Mouse (Mus musculus): Measurements from ENCODE around the gene Mis18bp1. TPM values are rescaled to one million over a fixed set of nuclear protein-coding genes. Genes with fewer than 3 reads are reported as not detected.
"Not testable (repeated sequence)": the region's sequence is repeated elsewhere in the genome, so short reads cannot be mapped to it uniquely, and the experiment has no call there.

Gene Mis18bp1
- polyA plus RNA-seq, 1 experiment from 2014 or later: 11.3 TPM

- peak; percentile 55 for TF ChIP-seq CTCF (IDR thresholded peaks at IDR 0.05; ENCODE audit: low read depth)
- 44% methylated on average over 3 of the region's 3 CpGs for WGBS
- ATAC-seq: no peak
- Histone ChIP-seq H3K27me3 (replicated peaks; ENCODE audit: control insufficient read depth, insufficient read depth, low read length) (no peaks in the 10 kb centered on the region), H3K4me1 (replicated peaks; ENCODE audit: control insufficient read depth, insufficient read depth, low read length) (no peaks in the 10 kb centered on the region), H3K4me3 (ENCODE audit: low read depth, low read length) (no peak overlapping the region), H3K9me3 (ENCODE audit: control insufficient read depth) (no peaks in the 10 kb centered on the region), H3K36me3 (ENCODE audit: control insufficient read depth, insufficient read depth) (no peaks in the 10 kb centered on the region), H3K4me2 (replicated peaks; ENCODE audit: low read depth) (no peak overlapping the region), H3K9ac (ENCODE audit: low read depth, low read length) (no peak overlapping the region), H3K27ac (ENCODE audit: low read depth, low read length) (no peak overlapping the region)
Measured at GRCm38 (mm10) chr12:65187365-65187764, 15.0 kb upstream of the Mis18bp1 start.

GRCm38 (mm10) chr12:65173736-65174135 is 1.3 kb upstream of the Mis18bp1 start:
- no peak overlapping the region for H3K4me2 ChIP-seq (replicated peaks; ENCODE audit: low read depth)
- WGBS: 83% methylated on average over 5 of the region's 5 CpGs
- H3K4me1 ChIP-seq (replicated peaks; ENCODE audit: control insufficient read depth, insufficient read depth, low read length): no peaks in the 10 kb centered on the region
- ATAC-seq: no peak
- no peaks in the 10 kb centered on the region for H3K36me3 ChIP-seq (ENCODE audit: control insufficient read depth, insufficient read depth)
- H3K9ac ChIP-seq (ENCODE audit: low read depth, low read length): no peak overlapping the region
- H3K9me3 ChIP-seq (ENCODE audit: control insufficient read depth): no peaks in the 10 kb centered on the region
- TF ChIP-seq CTCF (IDR thresholded peaks at IDR 0.05; ENCODE audit: low read depth): no peak
- no peak overlapping the region for H3K4me3 ChIP-seq (ENCODE audit: low read depth, low read length)
- H3K27me3 ChIP-seq (replicated peaks; ENCODE audit: control insufficient read depth, insufficient read depth, low read length): no peaks in the 10 kb centered on the region
- no peak overlapping the region for H3K27ac ChIP-seq (ENCODE audit: low read depth, low read length)

GRCm38 (mm10) chr12:65172959-65173358 is 555 bp upstream of the Mis18bp1 start:
- not testable (repeated sequence) for H3K27me3 ChIP-seq (replicated peaks; ENCODE audit: control insufficient read depth, insufficient read depth, low read length); H3K4me1 ChIP-seq (replicated peaks; ENCODE audit: control insufficient read depth, insufficient read depth, low read length); H3K9me3 ChIP-seq (ENCODE audit: control insufficient read depth); H3K36me3 ChIP-seq (ENCODE audit: control insufficient read depth, insufficient read depth)
- peak; percentile 70 for TF ChIP-seq CTCF (IDR thresholded peaks at IDR 0.05; ENCODE audit: low read depth)
- Histone ChIP-seq H3K9ac (ENCODE audit: low read depth, low read length) (peak overlapping the region; percentile 66), H3K4me3 (ENCODE audit: low read depth, low read length) (peak overlapping the region; percentile 75), H3K27ac (ENCODE audit: low read depth, low read length) (peak overlapping the region; percentile 91), H3K4me2 (replicated peaks; ENCODE audit: low read depth) (peak overlapping the region; percentile 69)
- ATAC-seq: peak; percentile 56
- 21% methylated on average over 8 of the region's 8 CpGs for WGBS

- not testable (repeated sequence) for H3K4me1 ChIP-seq (replicated peaks; ENCODE audit: control insufficient read depth, insufficient read depth, low read length); H3K27me3 ChIP-seq (replicated peaks; ENCODE audit: control insufficient read depth, insufficient read depth, low read length); H3K4me2 ChIP-seq (replicated peaks; ENCODE audit: low read depth); ATAC-seq; H3K9me3 ChIP-seq (ENCODE audit: control insufficient read depth); H3K27ac ChIP-seq (ENCODE audit: low read depth, low read length); H3K9ac ChIP-seq (ENCODE audit: low read depth, low read length); H3K4me3 ChIP-seq (ENCODE audit: low read depth, low read length)
- peaks cover 12% of the 10 kb centered on the region for H3K36me3 ChIP-seq (ENCODE audit: control insufficient read depth, insufficient read depth)
- 95% methylated on average over 4 of the region's 4 CpGs for WGBS
Measured at GRCm38 (mm10) chr12:65136121-65136520, 36.3 kb downstream of the Mis18bp1 start.

GRCm38 (mm10) chr12:65119451-65119850 is 53.0 kb downstream of the Mis18bp1 start:
- Histone ChIP-seq H3K9ac (ENCODE audit: low read depth, low read length) (no peak overlapping the region), H3K4me3 (ENCODE audit: low read depth, low read length) (no peak overlapping the region), H3K4me2 (replicated peaks; ENCODE audit: low read depth) (no peak overlapping the region), H3K36me3 (ENCODE audit: control insufficient read depth, insufficient read depth) (peaks cover 31% of the 10 kb centered on the region), H3K4me1 (replicated peaks; ENCODE audit: control insufficient read depth, insufficient read depth, low read length) (no peaks in the 10 kb centered on the region), H3K9me3 (ENCODE audit: control insufficient read depth) (no peaks in the 10 kb centered on the region), H3K27me3 (replicated peaks; ENCODE audit: control insufficient read depth, insufficient read depth, low read length) (no peaks in the 10 kb centered on the region), H3K27ac (ENCODE audit: low read depth, low read length) (no peak overlapping the region)
- 93% methylated on average over 5 of the region's 5 CpGs for WGBS
- ATAC-seq: no peak
- no peak for TF ChIP-seq CTCF (IDR thresholded peaks at IDR 0.05; ENCODE audit: low read depth)

- Histone ChIP-seq H3K4me1 (replicated peaks; ENCODE audit: control insufficient read depth, insufficient read depth, low read length) (no peaks in the 10 kb centered on the region), H3K4me2 (replicated peaks; ENCODE audit: low read depth) (no peak overlapping the region), H3K4me3 (ENCODE audit: low read depth, low read length) (no peak overlapping the region), H3K36me3 (ENCODE audit: control insufficient read depth, insufficient read depth) (peaks cover 29% of the 10 kb centered on the region), H3K27ac (ENCODE audit: low read depth, low read length) (no peak overlapping the region), H3K27me3 (replicated peaks; ENCODE audit: control insufficient read depth, insufficient read depth, low read length) (no peaks in the 10 kb centered on the region), H3K9ac (ENCODE audit: low read depth, low read length) (no peak overlapping the region), H3K9me3 (ENCODE audit: control insufficient read depth) (no peaks in the 10 kb centered on the region)
- WGBS: 90% methylated on average over 7 of the region's 7 CpGs
- no peak for TF ChIP-seq CTCF (IDR thresholded peaks at IDR 0.05; ENCODE audit: low read depth)
- no peak for ATAC-seq
Measured at GRCm38 (mm10) chr12:65118968-65119367, 53.4 kb downstream of the Mis18bp1 start.

- 72% methylated on average over 3 of the region's 3 CpGs for WGBS
Measured at GRCm38 (mm10) chr12:65114978-65115377, 57.4 kb downstream of the Mis18bp1 start.

More at GRCm38 (mm10) chr12:65114978-65115377, 57.4 kb downstream of the Mis18bp1 start:
- not testable (repeated sequence) for H3K4me2 ChIP-seq (replicated peaks; ENCODE audit: low read depth); H3K9ac ChIP-seq (ENCODE audit: low read depth, low read length); ATAC-seq; H3K4me1 ChIP-seq (replicated peaks; ENCODE audit: control insufficient read depth, insufficient read depth, low read length); H3K9me3 ChIP-seq (ENCODE audit: control insufficient read depth); H3K27ac ChIP-seq (ENCODE audit: low read depth, low read length); H3K4me3 ChIP-seq (ENCODE audit: low read depth, low read length); H3K27me3 ChIP-seq (replicated peaks; ENCODE audit: control insufficient read depth, insufficient read depth, low read length)
- H3K36me3 ChIP-seq (ENCODE audit: control insufficient read depth, insufficient read depth): peaks cover 13% of the 10 kb centered on the region
